Mouse (Mus musculus): ENCODE measurements around the gene Zfp346. TPM values are rescaled to one million over a fixed set of nuclear protein-coding genes. Genes with fewer than 3 reads are reported as not detected.
"Not testable (repeated sequence)": the region's sequence is repeated elsewhere in the genome, so short reads cannot be mapped to it uniquely, and the experiment has no call there.

Gene Zfp346
- 10 to 100 TPM; 39.0 to 47.3 TPM for total RNA-seq (2021)

DNA sequence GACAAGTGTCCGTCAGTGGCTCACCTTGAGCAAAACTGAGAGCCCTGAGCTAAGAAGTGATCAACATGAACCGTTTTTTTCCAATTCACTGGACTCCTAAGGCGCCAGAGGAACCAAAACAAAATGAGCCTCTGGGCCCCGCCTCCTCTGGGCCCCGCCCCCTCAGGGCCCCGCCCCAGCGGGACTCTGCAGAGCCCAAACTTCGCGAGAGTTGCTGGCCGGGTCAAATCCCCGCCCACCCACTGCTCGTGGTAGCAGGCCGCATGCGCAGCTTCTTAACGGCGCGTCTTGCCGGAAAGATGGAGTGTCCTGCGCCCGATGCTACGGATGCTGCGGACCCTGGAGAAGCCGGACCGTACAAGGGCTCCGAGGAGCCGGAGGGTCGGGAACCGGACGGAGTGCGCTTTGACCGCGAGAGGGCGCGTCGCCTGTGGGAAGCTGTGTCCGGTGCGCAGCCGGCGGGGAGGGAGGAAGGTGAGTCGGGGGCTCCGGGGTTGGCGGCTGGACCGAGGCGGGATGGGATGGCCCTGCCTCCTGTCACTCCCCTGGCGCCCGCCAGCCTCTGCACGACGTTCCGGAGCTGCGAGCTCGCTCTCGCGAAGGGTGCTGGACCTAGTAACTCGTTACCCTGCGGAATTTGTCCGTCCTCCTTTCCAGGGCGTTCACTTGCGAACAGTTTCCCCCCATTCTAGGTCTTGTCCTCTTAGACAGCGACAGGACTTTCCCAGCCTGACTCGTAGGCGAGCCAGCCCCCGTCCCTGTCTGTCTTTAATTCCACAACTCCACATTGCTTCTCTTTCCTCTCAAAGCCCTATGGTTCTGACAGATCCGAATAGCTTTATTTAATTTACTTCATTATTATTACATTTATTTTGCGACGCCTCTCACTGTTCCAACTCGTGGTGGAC, at the start of gene Zfp346:
TSS of gene Zfp346 (plus strand) at position 267 of the 908 bp plus-strand sequence.
- intact Hi-C loops (cut with DNase I) = loop anchor here (5.0 kb wide), 1 partner anchor 67 kb away; no protein-coding TSS in a partner anchor
- peak; percentile 95 to 96 for DNase-seq (ENCODE audit: low spot score in 2 of 2)

DNA sequence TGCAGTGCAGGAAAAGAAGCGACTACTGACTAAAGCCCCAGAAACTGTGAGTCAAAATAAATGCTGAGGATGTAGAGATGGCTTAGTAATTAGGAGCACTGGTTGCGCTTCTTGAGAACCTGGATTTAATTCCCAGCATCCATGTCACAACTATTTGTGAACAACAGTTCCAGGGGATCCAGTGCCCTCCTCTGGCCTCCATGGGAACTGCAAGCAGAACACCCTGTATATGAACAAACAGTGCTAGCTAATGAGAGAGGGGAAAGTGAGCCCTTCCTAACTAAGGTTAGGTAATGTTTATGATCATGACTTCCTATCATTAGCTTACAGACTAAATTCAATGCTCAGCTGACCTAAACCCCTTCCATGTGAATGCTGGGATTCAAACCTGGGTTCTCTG, 47.1 kb upstream of the Zfp346 start:
- no peak for DNase-seq (ENCODE audit: low spot score in 2 of 2)
- intact Hi-C loops (cut with DNase I) = no loop called here

DNA sequence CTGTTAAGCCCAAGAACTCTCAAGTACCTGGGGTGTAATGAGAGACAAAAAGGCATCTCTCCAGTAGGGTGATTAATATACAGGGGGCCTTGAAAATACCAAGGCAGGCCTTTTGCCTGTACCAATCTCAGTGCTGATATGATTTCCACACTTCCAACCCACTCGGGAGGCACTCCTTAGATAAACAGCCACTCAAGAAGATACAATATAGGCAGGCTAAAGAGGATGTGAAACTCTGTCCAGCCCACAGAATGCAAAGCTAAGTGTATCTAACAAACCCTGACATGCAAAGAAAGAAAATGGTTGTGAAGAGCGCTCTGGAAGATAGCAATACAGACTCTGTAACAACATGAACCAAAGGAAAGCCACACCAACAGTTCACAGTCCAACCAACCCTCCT, 41.8 kb upstream of the Zfp346 start:
- intact Hi-C loops (cut with DNase I) = no loop called here
- DNase-seq (ENCODE audit: low spot score in 2 of 2) = no peak

DNA sequence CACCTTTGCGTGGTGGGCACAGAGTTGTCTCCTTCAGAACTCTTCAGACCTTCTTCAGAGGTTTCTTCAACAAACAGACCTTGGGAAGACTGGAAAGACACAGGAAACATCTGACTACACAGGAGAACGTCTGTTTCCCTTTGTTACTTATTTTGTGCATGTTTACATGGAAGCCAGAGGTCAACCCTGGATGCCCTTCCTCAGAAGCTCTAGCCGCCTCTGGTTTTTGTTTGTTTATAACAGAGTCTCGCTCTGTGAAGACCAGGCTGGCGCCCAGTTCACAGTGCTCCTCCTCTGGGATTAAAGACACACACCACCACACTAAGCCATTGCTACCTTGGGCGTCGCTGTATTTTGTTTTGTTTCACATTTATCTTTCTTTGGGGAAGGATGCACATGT, 35.4 kb upstream of the Zfp346 start:
- intact Hi-C loops (cut with DNase I) = loop anchor here (2.0 kb wide), 1 partner anchor 269 kb away; no protein-coding TSS in a partner anchor
- no peak for DNase-seq (ENCODE audit: low spot score in 2 of 2)

DNA sequence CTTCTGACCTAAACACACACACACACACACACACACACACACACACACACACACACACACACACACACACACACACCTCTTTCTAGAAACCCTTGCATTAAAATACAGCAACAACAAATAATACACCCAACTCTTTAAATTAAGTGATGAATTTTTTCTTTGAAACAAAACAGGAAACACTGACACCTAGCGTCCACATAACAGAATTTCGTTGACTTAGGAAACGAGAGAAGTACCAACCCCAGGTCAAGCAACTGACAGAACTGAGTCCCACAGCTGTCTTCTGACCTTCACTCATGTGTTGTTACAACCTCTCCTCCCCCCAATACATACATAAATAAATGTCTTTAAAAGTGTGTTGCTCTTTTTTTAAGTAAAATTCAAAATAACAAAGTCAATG, 33.8 kb upstream of the Zfp346 start:
- intact Hi-C loops (cut with DNase I) = loop anchor here (2.0 kb wide), 1 partner anchor 271 kb away; no protein-coding TSS in a partner anchor
- DNase-seq (ENCODE audit: low spot score in 2 of 2) = no peak

DNA sequence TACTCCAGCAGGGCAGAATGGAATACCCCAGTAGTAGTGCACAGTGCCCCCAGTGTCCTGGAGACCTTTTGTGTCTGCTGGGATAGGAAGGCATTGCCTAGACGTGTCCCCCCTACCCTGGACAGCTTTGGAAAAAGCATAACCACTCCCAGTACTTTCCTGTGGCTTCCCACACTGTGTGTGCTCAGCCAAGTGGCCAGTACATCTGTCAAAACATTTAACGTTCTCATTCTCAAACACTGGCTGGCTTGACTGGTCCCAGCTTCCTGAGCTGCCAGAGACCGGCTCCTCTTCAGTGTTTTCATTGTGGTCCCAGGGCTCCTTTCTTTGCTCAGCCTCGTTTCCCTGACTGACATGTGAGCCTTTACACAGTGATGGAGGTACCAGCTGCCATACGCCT, 29.5 kb upstream of the Zfp346 start:
- DNase-seq (ENCODE audit: low spot score in 2 of 2) = no peak

DNA sequence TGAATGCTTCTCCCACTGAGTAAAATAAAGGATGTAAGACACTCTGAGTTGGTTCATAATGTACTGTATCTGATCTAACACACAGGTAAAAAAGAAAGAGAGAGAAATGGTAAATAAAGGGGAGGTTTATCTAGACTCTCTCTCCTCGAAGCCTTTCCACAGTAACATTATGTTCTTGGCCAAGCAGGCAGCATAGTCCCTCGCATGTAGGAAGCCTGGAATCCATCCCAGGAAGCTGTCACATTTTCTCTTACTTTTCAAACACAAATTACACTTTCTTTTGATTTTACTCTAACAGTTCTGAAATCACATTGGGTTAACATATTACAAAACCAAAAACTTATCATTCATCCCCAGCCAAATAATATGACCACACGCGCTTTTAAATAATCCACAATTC, 12.5 kb upstream of the Zfp346 start:
- no peak for DNase-seq (ENCODE audit: low spot score in 2 of 2)
- intact Hi-C loops (cut with DNase I) = no loop called here

More for the DNA sequence above, 29.5 kb upstream of the Zfp346 start:
- intact Hi-C loops (cut with DNase I) = loop anchor here (5.0 kb wide), 1 partner anchor 358 kb away; no protein-coding TSS in a partner anchor

DNA sequence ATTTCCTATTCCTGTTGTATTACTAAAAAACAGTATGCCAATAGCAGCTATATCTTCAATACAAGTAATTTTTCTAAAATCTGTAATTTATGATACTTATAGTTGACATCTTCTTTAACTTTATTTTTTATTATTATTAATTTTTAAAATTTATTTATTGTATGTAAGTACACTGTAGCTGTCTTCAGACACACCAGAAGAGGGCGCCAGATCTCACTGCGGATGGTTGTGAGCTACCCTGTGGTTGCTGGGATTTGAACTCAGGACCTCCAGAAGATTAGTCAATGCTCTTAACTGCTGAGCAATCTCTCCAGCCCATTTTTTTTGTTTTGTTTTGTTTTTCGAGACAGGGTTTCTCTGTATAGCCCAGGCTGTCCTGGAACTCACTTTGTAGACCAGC, 7.3 kb upstream of the Zfp346 start:
- DNase-seq (ENCODE audit: low spot score in 2 of 2); intact Hi-C loops (cut with DNase I): not testable (repeated sequence)

DNA sequence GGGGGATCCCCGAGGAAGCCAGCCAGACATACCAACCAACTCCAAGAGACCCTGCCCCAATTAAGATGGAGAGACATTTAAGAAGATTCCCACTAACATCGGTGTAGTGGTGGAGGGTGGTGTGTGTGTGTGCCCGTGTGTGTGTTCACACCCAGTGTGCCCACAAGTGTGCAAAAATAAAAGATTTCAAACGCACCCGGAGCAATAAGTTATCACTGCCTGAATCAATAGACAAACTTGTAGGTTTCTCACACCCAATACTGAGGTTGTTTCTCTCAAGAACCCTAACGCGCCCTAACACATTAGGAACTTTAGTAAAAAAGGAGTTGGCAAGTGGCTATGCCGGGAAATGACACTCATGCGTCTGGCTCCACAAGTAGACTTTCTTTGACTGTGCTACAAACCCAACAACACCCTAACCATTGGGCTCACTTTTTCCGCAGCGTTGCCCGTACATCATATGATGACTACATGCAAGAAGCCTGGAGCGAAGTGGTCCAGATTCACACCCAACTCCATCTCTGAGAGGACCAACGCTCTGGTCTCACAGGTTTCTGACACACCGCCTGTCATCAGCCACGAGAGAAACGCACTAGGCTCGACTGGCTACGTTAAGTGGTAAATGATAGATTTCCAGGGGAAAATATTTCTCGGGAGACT, 5.9 kb upstream of the Zfp346 start:
- intact Hi-C loops (cut with DNase I) = no loop called here
- DNase-seq (ENCODE audit: low spot score in 2 of 2) = peak in 1 of 2 experiments; percentile 14

DNA sequence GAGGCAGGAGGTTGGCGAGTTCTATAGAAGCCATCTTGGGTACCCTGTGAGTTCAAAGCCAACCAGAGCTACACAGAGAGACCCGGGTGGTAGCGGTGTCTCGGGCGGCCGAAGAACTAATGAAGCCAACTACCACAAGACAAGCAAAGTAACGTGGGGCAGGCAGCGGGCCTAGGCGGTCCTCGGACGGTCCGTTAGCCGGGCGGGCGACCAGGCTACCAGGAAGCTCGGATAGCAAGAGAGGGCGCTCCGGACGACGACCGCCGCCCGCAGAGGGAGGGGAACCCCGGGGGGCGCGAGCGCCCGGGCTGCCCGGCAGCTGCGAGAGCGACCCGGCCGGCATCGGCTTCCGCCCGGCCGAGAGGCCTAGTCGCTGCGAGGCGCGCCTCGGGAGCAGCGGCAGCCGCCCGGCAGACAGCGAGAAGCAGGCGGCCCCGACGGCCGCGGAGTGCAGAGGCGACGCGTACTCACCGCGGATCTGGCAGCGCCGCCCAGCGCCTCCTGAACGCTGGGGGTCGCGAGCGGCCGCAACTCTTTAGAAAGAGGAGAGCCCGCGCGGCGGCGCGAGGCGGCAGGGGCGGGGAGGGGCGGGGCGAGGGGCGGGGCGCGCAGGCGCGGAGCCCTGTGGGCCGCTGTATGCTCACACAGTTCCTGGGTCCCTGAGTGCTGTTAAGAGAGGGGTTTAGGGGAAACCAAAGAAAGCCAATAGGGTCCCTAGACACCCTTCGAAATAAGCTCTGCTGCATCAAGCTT, 5.2 kb upstream of the Zfp346 start, which contains the start of gene Uimc1:
TSS of gene Uimc1 (minus strand) at position 575 of the 753 bp plus-strand sequence.
- intact Hi-C loops (cut with DNase I) = no loop called here
- DNase-seq (ENCODE audit: low spot score in 2 of 2) = peak; percentile 79 to 82

DNA sequence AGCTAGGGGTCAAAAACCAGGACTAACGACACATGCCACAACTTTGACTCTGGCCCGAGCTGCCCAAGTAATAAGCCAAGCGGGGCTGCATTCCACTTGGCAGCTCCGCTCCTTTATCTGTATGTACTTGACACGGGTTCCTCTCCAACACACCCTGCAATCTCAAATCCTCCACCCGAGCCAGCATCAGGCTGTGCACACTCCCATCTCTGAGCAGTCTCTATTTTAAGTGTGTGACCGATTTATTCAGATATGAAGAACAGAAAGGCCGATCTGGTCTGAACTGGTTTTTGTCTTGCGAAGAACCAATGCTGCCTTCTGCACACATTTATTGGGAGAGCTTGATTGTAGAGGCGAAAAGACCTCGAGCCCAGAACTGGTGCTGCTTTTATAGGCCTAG, 3.5 kb upstream of the Zfp346 start:
- intact Hi-C loops (cut with DNase I) = no loop called here
- DNase-seq (ENCODE audit: low spot score in 2 of 2) = no peak

DNA sequence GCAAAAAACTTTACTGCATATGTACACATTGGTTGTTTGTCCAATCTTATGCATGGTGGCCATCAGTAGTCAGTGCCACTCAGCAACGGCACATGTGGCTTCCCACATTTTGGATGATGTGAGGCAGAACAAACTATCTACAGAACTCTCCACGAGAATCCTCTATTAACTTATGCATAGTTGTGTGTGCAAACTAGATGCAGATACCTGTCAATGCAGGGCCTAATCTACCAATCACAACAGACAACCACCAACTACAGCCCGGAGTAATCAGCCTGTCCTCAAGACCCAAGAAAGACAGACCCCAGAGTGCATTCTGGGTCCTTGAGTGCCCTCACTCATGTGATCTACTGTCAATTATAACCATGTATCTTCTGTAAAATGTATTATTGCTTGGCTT, 2.7 kb upstream of the Zfp346 start:
- DNase-seq (ENCODE audit: low spot score in 2 of 2) = no peak
- intact Hi-C loops (cut with DNase I) = no loop called here

DNA sequence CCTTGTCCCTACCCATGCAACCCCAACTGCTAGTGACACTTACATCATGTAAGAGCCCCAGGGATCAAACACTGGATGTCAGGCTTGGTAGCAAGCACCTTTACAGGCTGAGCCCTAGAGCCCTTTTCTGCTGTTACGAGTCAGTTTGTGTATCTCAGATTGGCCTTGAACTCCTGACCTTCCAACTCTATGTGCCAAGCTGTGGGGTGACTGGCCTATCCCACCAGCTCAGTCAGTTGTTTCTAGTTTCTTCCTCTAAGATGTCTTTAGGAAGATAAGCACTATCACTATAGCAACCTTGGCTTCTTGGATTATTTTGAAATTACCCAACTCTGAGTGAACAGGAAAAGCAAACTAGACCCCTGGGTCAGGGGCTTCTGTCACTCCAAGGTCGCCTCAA, 1.8 kb upstream of the Zfp346 start:
- intact Hi-C loops (cut with DNase I) = no loop called here

DNA sequence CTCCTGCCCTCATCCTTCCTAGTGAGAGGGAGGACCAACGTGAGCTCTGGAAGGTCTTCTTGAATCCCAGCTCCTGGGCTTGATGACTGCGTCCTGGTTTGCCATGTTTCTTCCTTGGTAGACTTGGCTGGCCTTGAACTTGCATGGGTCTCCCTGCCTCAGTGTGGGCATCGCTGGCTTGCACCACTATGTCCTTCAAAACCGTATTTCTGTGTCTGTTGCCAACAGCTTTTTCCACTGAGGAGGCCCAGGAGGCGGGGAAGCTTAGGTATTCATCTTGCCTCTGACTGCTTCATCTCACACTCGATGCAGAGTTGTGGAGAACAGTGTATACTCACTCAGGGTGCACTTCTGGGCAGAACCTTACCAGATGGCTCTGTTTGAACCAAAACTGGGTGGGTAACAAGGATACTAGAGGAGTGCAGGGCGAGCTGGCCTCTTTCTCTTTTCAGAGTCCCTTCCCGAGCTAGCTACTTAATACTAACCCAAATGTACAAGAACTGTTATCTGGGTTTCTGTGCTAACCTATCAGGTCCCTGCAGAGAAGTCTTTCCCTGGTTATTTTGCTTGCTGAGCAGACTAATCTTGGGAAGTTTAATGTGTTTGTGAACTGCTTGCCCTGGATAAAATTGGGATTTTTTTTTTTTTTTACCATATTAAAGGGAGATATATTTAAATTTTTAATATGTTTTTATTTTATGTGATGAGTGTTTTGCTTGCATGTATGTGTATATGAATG, 1.0 kb downstream of the Zfp346 start:
- DNase-seq (ENCODE audit: low spot score in 2 of 2) = no peak
- intact Hi-C loops (cut with DNase I) = loop anchor here (5.0 kb wide), 1 partner anchor 66 kb away; no protein-coding TSS in a partner anchor

More for the DNA sequence above, 1.8 kb upstream of the Zfp346 start:
- DNase-seq (ENCODE audit: low spot score in 2 of 2) = no peak

DNA sequence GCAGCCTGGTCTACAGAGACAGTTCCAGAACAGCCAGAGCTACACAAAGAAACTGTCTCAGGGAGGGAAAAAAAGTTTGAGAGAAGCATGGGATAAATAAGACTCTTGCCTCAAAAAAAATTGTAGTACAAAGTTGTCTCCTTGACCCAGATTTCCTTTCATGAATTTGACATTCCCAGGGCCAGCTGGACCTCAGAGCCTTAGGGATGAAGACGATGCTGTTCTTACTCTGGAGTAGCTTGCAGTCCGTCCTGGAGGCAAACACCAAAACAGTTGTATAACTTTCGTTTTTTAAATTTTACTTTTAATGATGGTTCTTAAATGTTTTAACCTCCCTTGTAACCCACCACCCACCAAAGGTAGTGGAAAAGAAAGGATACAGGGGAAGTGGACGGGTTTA, 2.0 kb downstream of the Zfp346 start:
- intact Hi-C loops (cut with DNase I) = loop anchor here (5.0 kb wide), 1 partner anchor 65 kb away; no protein-coding TSS in a partner anchor
- no peak for DNase-seq (ENCODE audit: low spot score in 2 of 2)

DNA sequence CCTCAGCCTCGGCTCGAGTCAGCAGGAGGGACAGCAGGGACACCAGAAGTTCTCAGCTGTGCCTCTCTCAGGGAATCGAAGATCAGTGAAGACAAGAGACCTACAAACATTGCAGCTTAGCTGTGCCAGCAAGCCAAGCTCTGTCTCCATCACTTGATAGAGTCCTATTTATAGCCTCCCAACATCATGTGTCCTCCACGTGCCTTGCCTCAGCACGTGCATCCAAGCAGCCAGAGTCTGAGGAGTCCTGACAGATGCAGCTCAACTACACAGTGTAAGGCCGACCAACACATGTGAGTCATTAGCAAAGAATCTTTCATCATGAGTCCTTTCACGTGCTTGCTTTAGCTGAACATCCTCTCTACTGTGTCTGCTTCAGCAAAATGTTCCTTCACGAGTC, 2.6 kb downstream of the Zfp346 start:
- peak in 1 of 2 experiments; percentile 43 for DNase-seq (ENCODE audit: low spot score in 2 of 2)
- intact Hi-C loops (cut with DNase I) = loop anchor here (5.0 kb wide), 1 partner anchor 65 kb away; no protein-coding TSS in a partner anchor

DNA sequence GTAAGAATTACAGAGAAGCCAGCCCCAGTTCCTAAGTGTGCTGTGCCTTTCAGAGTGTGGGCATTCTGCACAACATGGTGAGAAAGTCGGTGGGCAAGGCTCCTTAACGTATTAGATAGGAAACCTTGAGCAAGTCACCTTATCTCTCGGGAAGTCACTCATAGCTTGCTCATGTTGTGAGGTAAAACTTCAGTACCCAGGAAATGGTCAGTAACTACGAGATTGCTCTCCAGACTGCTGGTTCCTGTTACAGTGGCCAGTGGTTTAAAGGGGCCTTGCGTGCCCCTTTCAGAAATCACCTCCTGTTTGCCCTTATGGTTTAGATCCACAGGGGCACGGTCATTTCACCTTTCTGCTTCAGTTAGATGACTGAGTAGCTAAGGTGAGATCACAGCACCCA, 9.3 kb downstream of the Zfp346 start:
- no peak for DNase-seq (ENCODE audit: low spot score in 2 of 2)
- intact Hi-C loops (cut with DNase I) = no loop called here

DNA sequence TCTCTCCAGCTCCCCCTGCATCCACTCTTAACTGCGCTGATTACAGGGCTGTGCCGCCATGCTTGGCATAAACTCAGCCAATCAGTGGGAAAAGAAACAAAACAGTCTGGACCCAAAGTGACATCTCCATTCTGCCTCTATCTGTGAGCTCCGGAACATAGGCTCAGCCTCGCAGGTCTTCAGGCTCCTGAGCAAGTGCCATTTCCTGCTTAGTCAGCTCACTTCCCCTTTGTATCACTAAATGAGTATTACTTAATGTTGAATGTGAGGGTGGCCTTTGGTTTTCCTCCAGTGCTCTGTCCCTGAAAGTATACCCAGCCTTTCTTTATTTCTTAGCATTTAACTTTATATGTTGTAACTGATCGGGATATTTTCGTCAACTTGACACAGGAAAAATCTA, 19.8 kb downstream of the Zfp346 start:
- intact Hi-C loops (cut with DNase I) = no loop called here
- no peak for DNase-seq (ENCODE audit: low spot score in 2 of 2)

DNA sequence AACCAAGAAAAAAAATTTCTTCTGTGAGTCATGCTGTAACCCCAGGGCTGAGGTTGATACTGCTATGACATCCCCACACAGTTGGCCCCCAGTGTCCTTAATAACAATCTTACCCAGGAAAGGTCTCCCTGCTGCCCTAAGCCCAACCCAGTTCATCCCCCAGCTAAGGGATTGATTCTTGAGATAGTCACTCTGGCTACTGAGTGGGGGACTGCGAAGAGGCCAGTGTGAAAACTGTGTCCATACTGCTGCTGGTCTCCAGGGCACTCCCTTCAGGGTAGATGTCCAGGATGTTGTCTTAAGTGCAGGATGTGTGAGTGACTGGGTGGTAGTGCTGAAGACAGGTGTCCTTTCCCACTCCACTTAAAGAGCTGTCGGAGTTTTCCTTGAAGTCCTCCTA, 28.3 kb downstream of the Zfp346 start, which contains the start of gene Gm17617:
TSS of gene Gm17617 (minus strand) at position 101 of the 400 bp plus-strand sequence.
- no peak for DNase-seq (ENCODE audit: low spot score in 2 of 2)
- intact Hi-C loops (cut with DNase I) = no loop called here

All from left cerebral cortex, postnatal 36 days (tissue).